9 mouse cellular contexts compared by ENCODE assay signal in the genomic region with DNA sequence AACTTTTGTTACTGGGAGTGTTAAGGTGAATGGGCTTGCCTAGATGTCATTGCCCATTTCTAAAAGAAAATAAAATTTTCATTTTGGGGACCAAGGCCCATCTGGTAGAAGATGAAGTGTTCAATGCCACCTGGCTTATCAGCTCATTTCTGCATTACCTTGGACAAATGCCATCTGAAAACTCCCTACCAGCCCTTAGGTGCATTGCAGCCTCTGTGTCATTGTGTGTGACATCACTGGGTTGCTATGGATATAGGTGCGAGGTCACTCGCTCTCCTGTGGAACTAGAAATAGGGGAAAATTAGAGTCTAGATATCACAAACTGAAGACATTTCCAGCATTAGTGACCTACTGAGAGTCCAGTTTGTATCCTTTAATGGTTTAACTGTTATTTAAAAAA. TPM values are rescaled to one million over a fixed set of nuclear protein-coding genes. Genes with fewer than 3 reads are reported as not detected.
DNase-seq lines count a peak whose midpoint lies in the region; ATAC-seq and TF ChIP-seq lines count a peak whose summit lies in the region.
"Had no signal": no experiment of that assay in that cellular context is flagged by ENCODE, and none has a peak within 500 bp of the region (broad histone marks: within the 10 kb centered on the region; RNA-seq: fewer than 3 reads in every experiment).

No protein-coding gene starts in this region.

- no peaks in the 10 kb centered on the region for H3K27me3 ChIP-seq in embryonic facial prominence, embryonic 12.5 days
- no peaks in the 10 kb centered on the region for H3K27me3 ChIP-seq in limb, embryonic 12.5 days
- no peaks in the 10 kb centered on the region for H3K27me3 ChIP-seq in splenic B cell, adult 2 months (ENCODE audit: control insufficient read depth, insufficient read depth, low read length, poor library complexity, severe bottlenecking)

- DNase-seq in layer of hippocampus, adult 2 months (ENCODE audit: low spot score in 2 of 2), result no peak
- no peak for DNase-seq in layer of hippocampus, adult 9-10 months (ENCODE audit: low spot score)
- DNase-seq in splenic B cell, adult 2 months (ENCODE audit: low read depth, low spot score), result peak; percentile 38
- no peak for DNase-seq in Muller cell, postnatal 12 days (ENCODE audit: inconsistent ontology term)
- DNase-seq in lung, postnatal 4 days, result no peak
- DNase-seq: cerebellum, adult 8-10 months had no signal

- no peak overlapping the region for H3K9ac ChIP-seq in embryonic facial prominence, embryonic 12.5 days
- H3K9ac ChIP-seq in limb, embryonic 12.5 days (replicated peaks), result no peak overlapping the region

- peak overlapping the region; percentile 90 for H3K4me3 ChIP-seq in layer of hippocampus, adult 2 months
- H3K4me3 ChIP-seq in embryonic facial prominence, embryonic 12.5 days, result no peak overlapping the region
- 0 out of 2 replicates have a peak overlapping the region, but pooled peaks have one; percentile 9 for H3K4me3 ChIP-seq in limb, embryonic 12.5 days (replicated peaks)

- peaks cover 42% of the 10 kb centered on the region for H3K36me3 ChIP-seq in embryonic facial prominence, embryonic 12.5 days
- peaks cover 49% of the 10 kb centered on the region for H3K36me3 ChIP-seq in limb, embryonic 12.5 days
- peaks cover 5% of the 10 kb centered on the region; the same call in 1 of the 2 replicates for H3K36me3 ChIP-seq in splenic B cell, adult 2 months (ENCODE audit: control insufficient read depth, insufficient read depth, low read length, poor library complexity, severe bottlenecking)

- H3K9me3 ChIP-seq in embryonic facial prominence, embryonic 12.5 days, result no peaks in the 10 kb centered on the region
- no peaks in the 10 kb centered on the region for H3K9me3 ChIP-seq in limb, embryonic 12.5 days

- no peak for ATAC-seq in embryonic facial prominence, embryonic 12.5 days (ENCODE audit: insufficient number of reproducible peaks, insufficient read depth, low FRiP score, low TSS enrichment)
- ATAC-seq in limb, embryonic 12.5 days (ENCODE audit: insufficient number of reproducible peaks, insufficient read depth, low FRiP score, low TSS enrichment, low read depth), result no peak

- WGBS in embryonic facial prominence, embryonic 12.5 days, result 80% methylated on average over 2 of the region's 2 CpGs
- WGBS in limb, embryonic 12.5 days, result 96% methylated on average over 2 of the region's 2 CpGs

- peak overlapping the region; percentile 99 for H3K27ac ChIP-seq in layer of hippocampus, adult 2 months
- H3K27ac ChIP-seq in embryonic facial prominence, embryonic 12.5 days, result no peak overlapping the region
- no peak overlapping the region for H3K27ac ChIP-seq in limb, embryonic 12.5 days

- no peak for TF ChIP-seq CTCF in layer of hippocampus, adult 2 months (conservative IDR thresholded peaks at IDR 0.05)

- peak overlapping the region; percentile 18; the same call in 1 of the 2 replicates for H3K4me2 ChIP-seq in embryonic facial prominence, embryonic 12.5 days (replicated peaks)
- H3K4me2 ChIP-seq in limb, embryonic 12.5 days, result peak overlapping the region; percentile 71

- peaks cover 15% of the 10 kb centered on the region for H3K4me1 ChIP-seq in embryonic facial prominence, embryonic 12.5 days
- H3K4me1 ChIP-seq in limb, embryonic 12.5 days (replicated peaks), result peaks cover 12% of the 10 kb centered on the region

RNA-seq across cellular contexts. Expression of a gene that starts 2.1 kb away (rescaled TPM):
- total RNA-seq in layer of hippocampus, adult 2 months (2021), result 1,000 to 10,000 TPM; 1,218 to 1,292 TPM
- 221 and 228 TPM in 2 replicates for polyA plus RNA-seq in embryonic facial prominence, embryonic 12.5 days (2016; fragmentation: Nextera tagmentation; extraction: Ambion mirVana)
- polyA plus RNA-seq in limb, embryonic 12.5 days (2016; fragmentation: Nextera tagmentation; extraction: Ambion mirVana), result 180 and 182 TPM in 2 replicates

RNA-seq across cellular contexts. Expression of a gene that starts 42.0 kb away (rescaled TPM):
- 1 to 10 TPM; 1.4 to 1.9 TPM for total RNA-seq in layer of hippocampus, adult 2 months (2021)
- polyA plus RNA-seq in embryonic facial prominence, embryonic 12.5 days (2016; fragmentation: Nextera tagmentation; extraction: Ambion mirVana), result 4.7 and 5.1 TPM in 2 replicates
- polyA plus RNA-seq in limb, embryonic 12.5 days (2016; fragmentation: Nextera tagmentation; extraction: Ambion mirVana), result 4.8 and 5.6 TPM in 2 replicates

RNA-seq across cellular contexts. Expression of a gene that starts 44.6 kb away (rescaled TPM):
- total RNA-seq in layer of hippocampus, adult 2 months (2021), result 10 to 100 TPM; 15.4 to 16.8 TPM
- polyA plus RNA-seq in embryonic facial prominence, embryonic 12.5 days (2016; fragmentation: Nextera tagmentation; extraction: Ambion mirVana), result 67.9 and 74.8 TPM in 2 replicates
- polyA plus RNA-seq in limb, embryonic 12.5 days (2016; fragmentation: Nextera tagmentation; extraction: Ambion mirVana), result 59.6 and 66.8 TPM in 2 replicates

RNA-seq across cellular contexts. Expression of a gene that starts 47.5 kb away (rescaled TPM):
- total RNA-seq in layer of hippocampus, adult 2 months (2021), result not detected
- 0.12 TPM in 1 of 2 replicates, not detected in the other for polyA plus RNA-seq in embryonic facial prominence, embryonic 12.5 days (2016; fragmentation: Nextera tagmentation; extraction: Ambion mirVana)
- polyA plus RNA-seq in limb, embryonic 12.5 days (2016; fragmentation: Nextera tagmentation; extraction: Ambion mirVana), result not detected in 2 replicates
- total RNA-seq: liver, adult 2 months had no signal
- polyA plus RNA-seq: liver, adult 2 months had no signal
